Mouse (Mus musculus) midbrain, embryonic 10.5 days (tissue): ENCODE results near the gene Rbp7. TPM values are rescaled to one million over a fixed set of nuclear protein-coding genes. Genes with fewer than 3 reads are reported as not detected.

Experiments used
- DNase-seq: peaks from one replicate; pipeline ENCODE4 v3.0.0-alpha.2; 2017; ENCODE audit warnings: low spot score
- H3K27ac ChIP-seq: fragments of 300-500 bp; sonication (generic); replicated peaks from 2 replicates; pipeline ENCODE4 v1.5.1; 2016; ENCODE audit warnings: mild to moderate bottlenecking
- H3K27me3 ChIP-seq: fragments of 300-500 bp; sonication (generic); 2 replicates; pipeline ENCODE4 v1.6.1; 2016; ENCODE audit warnings: low read depth, mild to moderate bottlenecking; ENCODE audit not compliant: poor library complexity, severe bottlenecking
- H3K36me3 ChIP-seq: fragments of 300-500 bp; sonication (generic); 2 replicates; pipeline ENCODE4 v1.6.1; 2016; ENCODE audit warnings: mild to moderate bottlenecking, moderate library complexity
- H3K4me1 ChIP-seq: fragments of 300-500 bp; sonication (generic); 2 replicates; pipeline ENCODE4 v1.6.1; 2016
- H3K4me3 ChIP-seq: fragments of 300-500 bp; sonication (generic); 2 replicates; pipeline ENCODE4 v1.5.1; 2016; ENCODE audit warnings: mild to moderate bottlenecking, moderate library complexity
- H3K9me3 ChIP-seq: fragments of 300-500 bp; sonication (generic); replicated peaks from 2 replicates; pipeline ENCODE4 v1.6.1; 2016; ENCODE audit warnings: mild to moderate bottlenecking
- WGBS: fragments of 180-500 bp; shearing (Covaris S2); methylation state at CpG from one replicate; pipeline ENCODE4 v1.1.7; 2016; 5-methylcytosine and 5-hydroxymethylcytosine counted together
- polyA plus RNA-seq: library from polyadenylated mRNA; unstranded; fragments of >200 nt; fragmentation: Nextera tagmentation; extraction: Ambion mirVana; gene quantifications from 2 replicates; pipeline ENCODE4 v1.2.1, GENCODE M21; 2016

Gene Rbp7
- polyA plus RNA-seq, 1 experiment from 2014 or later = not detected

DNA sequence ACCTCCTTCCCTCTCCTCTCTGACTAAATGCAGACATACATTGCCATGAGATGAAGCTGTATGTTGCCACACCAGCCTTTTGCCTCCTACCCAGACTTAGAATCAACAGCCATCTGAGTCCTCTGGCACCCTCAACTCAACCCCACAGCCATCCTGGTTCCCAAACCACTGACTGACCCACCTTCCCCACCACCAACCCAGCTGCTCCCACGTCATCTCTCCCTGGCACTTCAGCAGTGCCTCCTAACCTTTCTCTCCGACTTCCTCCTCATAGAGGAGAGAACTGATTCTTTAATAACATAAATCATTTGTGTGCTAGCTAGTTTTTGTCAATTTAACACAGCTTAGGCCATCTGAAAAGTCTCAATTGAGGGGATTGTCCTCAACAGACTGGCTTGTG, 37.8 kb downstream of the Rbp7 start:
- 89% methylated on average over 2 of the region's 2 CpGs for WGBS

DNA sequence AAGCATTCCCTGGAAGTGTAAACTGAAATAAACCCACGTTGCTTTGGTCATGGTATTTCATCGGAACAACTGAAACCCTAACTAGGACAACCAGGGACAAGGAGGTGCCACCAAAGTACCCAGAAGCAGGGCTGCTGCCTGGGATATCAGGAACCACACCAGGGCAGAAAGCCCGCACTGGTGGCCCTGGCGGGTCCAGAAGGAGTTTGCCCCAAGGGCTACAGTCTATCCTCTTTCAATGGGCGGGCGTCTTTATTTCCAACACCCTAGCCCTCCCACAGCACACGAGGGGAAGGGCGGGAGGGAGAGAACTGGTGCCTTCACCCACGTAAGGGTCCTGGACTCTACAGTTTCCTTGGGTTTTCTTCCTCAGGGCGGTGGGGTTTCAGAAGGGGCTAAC, 38.4 kb downstream of the Rbp7 start:
- no peaks in the 10 kb centered on the region for H3K9me3 ChIP-seq
- H3K27ac ChIP-seq = no peak overlapping the region
- peaks cover 24% of the 10 kb centered on the region for H3K36me3 ChIP-seq
- H3K27me3 ChIP-seq = no peaks in the 10 kb centered on the region
- no peak for DNase-seq
- H3K4me3 ChIP-seq = no peak overlapping the region
- WGBS = 84% methylated on average over 10 of the region's 10 CpGs
- H3K4me1 ChIP-seq = peaks cover 30% of the 10 kb centered on the region

More for the DNA sequence above, 37.8 kb downstream of the Rbp7 start:
- H3K27me3 ChIP-seq = no peaks in the 10 kb centered on the region
- peaks cover 25% of the 10 kb centered on the region for H3K36me3 ChIP-seq
- H3K4me3 ChIP-seq = no peak overlapping the region
- H3K27ac ChIP-seq = no peak overlapping the region
- no peak for DNase-seq
- no peaks in the 10 kb centered on the region; the same call in 1 of the 2 replicates for H3K9me3 ChIP-seq
- H3K4me1 ChIP-seq = peaks cover 35% of the 10 kb centered on the region

- no peaks in the 10 kb centered on the region for H3K27me3 ChIP-seq
- H3K9me3 ChIP-seq = no peaks in the 10 kb centered on the region
- no peak overlapping the region for H3K27ac ChIP-seq
- no peak for DNase-seq
- H3K4me1 ChIP-seq = peaks cover 25% of the 10 kb centered on the region
- peaks cover 27% of the 10 kb centered on the region for H3K36me3 ChIP-seq
- no peak overlapping the region for H3K4me3 ChIP-seq
- WGBS = 77% methylated on average over 13 of the region's 13 CpGs
Measured at GRCm38 (mm10) chr4:149415651-149416169, 39.1 kb downstream of the Rbp7 start.

DNA sequence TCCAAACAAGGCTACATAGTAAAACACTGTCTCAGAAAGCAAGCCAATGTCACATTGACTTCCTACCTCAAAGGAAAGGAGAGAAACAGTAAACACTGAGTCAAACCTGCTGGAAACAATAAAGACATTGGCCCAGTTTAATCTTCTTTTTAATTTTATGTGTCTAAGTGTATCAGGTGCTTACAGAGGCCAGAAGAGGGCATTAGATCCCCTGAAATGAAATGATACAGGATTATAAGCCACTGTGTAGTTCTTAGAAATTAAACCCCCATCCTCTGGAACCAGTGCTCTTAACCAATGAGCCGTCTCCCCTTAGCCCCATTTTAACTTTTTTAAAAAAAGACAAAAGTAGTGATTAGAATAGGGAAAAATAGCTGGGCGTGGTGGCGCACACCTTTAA, 40.5 kb downstream of the Rbp7 start:
- no peak overlapping the region for H3K4me3 ChIP-seq
- peaks cover 35% of the 10 kb centered on the region for H3K36me3 ChIP-seq
- peaks cover 23% of the 10 kb centered on the region for H3K4me1 ChIP-seq
- no peaks in the 10 kb centered on the region for H3K27me3 ChIP-seq
- no peak for DNase-seq
- H3K27ac ChIP-seq = no peak overlapping the region
- 94% methylated on average over 3 of the region's 3 CpGs for WGBS
- H3K9me3 ChIP-seq = no peaks in the 10 kb centered on the region

DNA sequence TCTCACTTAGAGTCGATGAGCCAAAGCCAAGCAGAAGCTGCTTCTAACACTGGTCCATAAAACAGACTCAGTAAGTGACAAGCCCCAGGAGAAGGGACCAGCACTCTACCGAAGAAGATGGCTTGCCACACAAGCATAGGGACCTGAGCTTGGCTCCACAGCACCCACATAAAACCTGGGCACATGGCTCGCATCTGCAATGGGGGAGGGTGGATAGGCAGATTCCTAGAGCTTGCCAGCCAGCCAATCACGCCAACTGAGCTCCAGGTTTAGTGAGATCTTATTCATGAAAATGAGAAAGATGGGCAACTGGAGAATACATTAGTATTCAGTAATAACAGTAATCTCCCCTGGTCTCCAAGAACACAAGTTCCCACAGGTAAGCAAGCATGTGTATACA, 45.0 kb downstream of the Rbp7 start:
- 93% methylated on average over 4 of the region's 4 CpGs for WGBS
- H3K9me3 ChIP-seq = no peaks in the 10 kb centered on the region
- H3K27ac ChIP-seq = no peak overlapping the region
- H3K27me3 ChIP-seq = no peaks in the 10 kb centered on the region
- H3K4me1 ChIP-seq = peaks cover 13% of the 10 kb centered on the region
- no peak for DNase-seq
- peaks cover 47% of the 10 kb centered on the region for H3K36me3 ChIP-seq
- no peak overlapping the region for H3K4me3 ChIP-seq

DNA sequence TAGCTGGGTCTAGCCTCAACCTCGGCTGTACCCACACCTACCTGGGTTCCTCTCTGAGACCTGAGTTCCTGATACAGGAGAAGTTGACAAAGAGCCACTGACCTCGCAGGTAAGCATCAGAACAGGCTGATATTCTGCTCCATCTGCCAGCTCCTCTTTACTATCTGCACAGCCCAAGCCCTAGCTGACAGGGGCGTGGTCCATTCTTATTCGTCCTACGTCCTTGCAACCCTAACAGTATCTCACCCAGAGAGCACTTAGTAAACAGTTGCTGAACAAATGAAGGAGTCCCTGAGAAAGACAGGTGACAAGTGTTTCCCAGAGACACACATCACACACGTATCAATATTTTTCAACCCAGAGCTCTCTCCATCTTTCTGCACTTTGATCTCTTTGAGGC, 46.4 kb downstream of the Rbp7 start:
- Histone ChIP-seq H3K36me3 (peaks cover 47% of the 10 kb centered on the region), H3K9me3 (no peaks in the 10 kb centered on the region), H3K4me1 (peaks cover 27% of the 10 kb centered on the region), H3K27ac (no peak overlapping the region), H3K4me3 (no peak overlapping the region), H3K27me3 (no peaks in the 10 kb centered on the region)
- WGBS = 91% methylated on average over 6 of the region's 6 CpGs
- no peak for DNase-seq

DNA sequence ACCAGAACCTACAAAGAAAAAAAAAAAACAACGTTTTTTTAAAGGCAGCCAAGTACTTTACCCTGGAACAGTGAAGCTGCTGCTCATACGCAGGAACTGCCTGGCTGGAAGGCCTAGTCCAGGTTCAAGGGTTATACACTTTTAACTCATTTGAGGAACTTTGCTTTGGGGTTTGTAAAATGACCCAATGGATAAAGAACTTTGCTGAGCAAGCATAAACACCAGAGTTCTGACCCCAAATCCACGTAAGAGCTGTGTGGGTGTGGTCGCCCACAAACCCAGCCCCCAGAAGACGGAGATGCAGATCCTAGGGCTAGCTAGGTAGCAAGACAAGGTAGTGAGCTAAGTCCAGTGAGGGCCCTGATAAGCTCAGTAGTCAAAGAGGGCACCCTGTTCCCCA, 47.3 kb downstream of the Rbp7 start:
- no peak overlapping the region for H3K4me3 ChIP-seq
- no peak for DNase-seq
- 88% methylated on average over 5 of the region's 5 CpGs for WGBS

DNA sequence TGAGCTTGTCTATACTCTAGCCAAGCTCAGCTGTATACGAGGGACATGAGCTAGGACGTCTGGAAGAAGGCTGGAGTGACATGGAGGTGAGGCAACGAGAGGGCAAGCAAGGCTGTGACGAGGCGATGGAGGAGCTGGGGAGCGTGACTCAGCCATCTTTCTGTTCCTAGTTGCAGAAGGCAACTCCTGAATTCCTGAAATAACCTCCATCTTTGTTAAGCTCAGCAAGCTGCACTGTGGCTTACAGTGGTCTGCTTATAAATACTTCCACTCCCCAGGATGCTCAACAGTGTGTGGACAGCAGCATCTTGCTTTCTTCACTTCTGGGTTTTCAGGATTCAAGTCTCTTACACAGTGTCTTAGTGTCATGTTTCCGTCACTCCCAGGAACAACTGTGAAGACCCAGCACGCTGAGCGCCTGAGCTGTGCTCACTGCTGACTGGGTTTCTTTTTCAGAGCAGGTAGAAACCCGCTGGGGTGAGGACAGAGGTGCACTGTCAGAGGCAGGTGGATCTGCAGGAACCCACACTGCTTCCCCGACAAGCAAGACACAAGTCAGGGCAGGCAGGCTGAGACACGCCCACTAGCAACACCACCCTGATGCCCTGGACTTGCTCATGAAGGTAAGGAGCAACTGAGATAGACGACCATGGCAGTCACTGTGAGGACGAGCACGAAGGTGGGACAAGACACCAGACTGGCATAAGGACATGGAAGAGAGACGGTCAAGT, 48.9 kb downstream of the Rbp7 start:
- H3K4me3 ChIP-seq = no peak overlapping the region
- H3K27ac ChIP-seq = no peak overlapping the region
- peaks cover 41% of the 10 kb centered on the region for H3K4me1 ChIP-seq
- 85% methylated on average over 16 of the region's 16 CpGs for WGBS
- H3K9me3 ChIP-seq = no peaks in the 10 kb centered on the region
- H3K36me3 ChIP-seq = peaks cover 28% of the 10 kb centered on the region
- no peak for DNase-seq
- H3K27me3 ChIP-seq = no peaks in the 10 kb centered on the region

More for the DNA sequence above, 47.3 kb downstream of the Rbp7 start:
- Histone ChIP-seq H3K4me1 (peaks cover 32% of the 10 kb centered on the region), H3K9me3 (no peaks in the 10 kb centered on the region), H3K36me3 (peaks cover 40% of the 10 kb centered on the region), H3K27me3 (no peaks in the 10 kb centered on the region), H3K27ac (no peak overlapping the region)

- WGBS = 82% methylated on average over 19 of the region's 19 CpGs
- DNase-seq = no peak
- Histone ChIP-seq H3K4me1 (peaks cover 43% of the 10 kb centered on the region), H3K27me3 (no peaks in the 10 kb centered on the region), H3K4me3 (no peak overlapping the region), H3K9me3 (no peaks in the 10 kb centered on the region), H3K36me3 (peaks cover 18% of the 10 kb centered on the region), H3K27ac (no peak overlapping the region)
Measured at GRCm38 (mm10) chr4:149404640-149405465, 49.9 kb downstream of the Rbp7 start.

GRCm38 (mm10) chr4:149403037-149403436, 51.7 kb downstream of the Rbp7 start:
- no peak overlapping the region for H3K4me3 ChIP-seq
- H3K27ac ChIP-seq = no peak overlapping the region
- no peak for DNase-seq
- WGBS = 70% methylated on average over 6 of the region's 6 CpGs
- no peaks in the 10 kb centered on the region for H3K27me3 ChIP-seq
- peaks cover 51% of the 10 kb centered on the region for H3K4me1 ChIP-seq
- H3K9me3 ChIP-seq = no peaks in the 10 kb centered on the region
- H3K36me3 ChIP-seq = peaks cover 18% of the 10 kb centered on the region

DNA sequence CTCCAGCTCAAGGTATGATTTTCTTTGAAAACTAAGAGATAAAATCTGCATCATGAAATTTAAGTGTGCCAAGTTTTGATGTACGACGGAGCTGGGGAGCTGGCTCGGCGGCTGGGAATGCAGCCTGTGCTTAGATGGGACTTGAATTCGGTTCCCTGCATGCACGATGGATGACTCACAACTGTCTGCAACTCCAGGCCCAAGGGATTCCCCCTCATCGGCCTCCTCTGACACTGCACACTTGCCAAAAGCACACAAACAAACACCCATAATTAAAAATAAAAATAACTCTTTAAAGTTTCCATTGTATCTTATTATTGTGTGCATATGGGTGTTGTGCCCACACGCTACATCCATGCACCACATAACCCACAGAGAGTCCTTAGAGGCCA, 53.2 kb downstream of the Rbp7 start:
- H3K9me3 ChIP-seq = no peaks in the 10 kb centered on the region
- no peaks in the 10 kb centered on the region for H3K27me3 ChIP-seq
- 90% methylated on average over 8 of the region's 8 CpGs for WGBS
- peaks cover 30% of the 10 kb centered on the region for H3K36me3 ChIP-seq
- H3K27ac ChIP-seq = no peak overlapping the region
- no peak overlapping the region for H3K4me3 ChIP-seq
- H3K4me1 ChIP-seq = peaks cover 51% of the 10 kb centered on the region
- DNase-seq = no peak

- H3K27ac ChIP-seq = no peak overlapping the region
- no peak overlapping the region for H3K4me3 ChIP-seq
- no peaks in the 10 kb centered on the region for H3K27me3 ChIP-seq
- H3K4me1 ChIP-seq = peaks cover 49% of the 10 kb centered on the region
- peaks cover 32% of the 10 kb centered on the region for H3K36me3 ChIP-seq
- DNase-seq = no peak
- no peaks in the 10 kb centered on the region for H3K9me3 ChIP-seq
- 87% methylated on average over 12 of the region's 12 CpGs for WGBS
Measured at GRCm38 (mm10) chr4:149400878-149401590, 53.7 kb downstream of the Rbp7 start.
